Comparison of ENCODE assay signal across 8 mouse cellular contexts in genomic region chr19:7266421-7266831, GRCm38 (mm10). TPM values are rescaled to one million over a fixed set of nuclear protein-coding genes. Genes with fewer than 3 reads are reported as not detected.
A peak's percentile ranks its signal among the peaks of the same experiment; 100 is the strongest.
DNase-seq lines count a peak whose midpoint lies in the region; ATAC-seq and TF ChIP-seq lines count a peak whose summit lies in the region.

No protein-coding gene starts in this region.

- TF ChIP-seq CTCF in stomach, postnatal 0 days (IDR thresholded peaks at IDR 0.05; ENCODE audit: low read depth): no peak

- peak overlapping the region; percentile 94 for H3K27ac ChIP-seq in stomach, embryonic 14.5 days (ENCODE audit: low read length)
- H3K27ac ChIP-seq in stomach, postnatal 0 days (replicated peaks): no peak overlapping the region
- H3K27ac ChIP-seq in hindbrain, embryonic 13.5 days: peak overlapping the region; percentile 98
- H3K27ac ChIP-seq in neural tube, embryonic 15.5 days (replicated peaks): peak overlapping the region; percentile 91

- no peaks in the 10 kb centered on the region for H3K27me3 ChIP-seq in stomach, embryonic 14.5 days (ENCODE audit: control insufficient read depth, insufficient read depth, low read length)
- H3K27me3 ChIP-seq in stomach, postnatal 0 days (ENCODE audit: control insufficient read depth, insufficient read depth, low read length): no peaks in the 10 kb centered on the region
- no peaks in the 10 kb centered on the region for H3K27me3 ChIP-seq in hindbrain, embryonic 13.5 days
- H3K27me3 ChIP-seq in neural tube, embryonic 15.5 days (replicated peaks): no peaks in the 10 kb centered on the region

- peak overlapping the region; percentile 10; the same call in 1 of the 2 replicates for H3K9ac ChIP-seq in stomach, embryonic 14.5 days (replicated peaks; ENCODE audit: low read depth, low read length)
- H3K9ac ChIP-seq in stomach, postnatal 0 days (ENCODE audit: low read length): no peak overlapping the region
- peak overlapping the region; percentile 96 for H3K9ac ChIP-seq in hindbrain, embryonic 13.5 days
- H3K9ac ChIP-seq in neural tube, embryonic 15.5 days (replicated peaks): no peak overlapping the region

- H3K4me2 ChIP-seq in stomach, embryonic 14.5 days (replicated peaks; ENCODE audit: low read depth, low read length): peak overlapping the region; percentile 16; the same call in 1 of the 2 replicates
- H3K4me2 ChIP-seq in stomach, postnatal 0 days (replicated peaks; ENCODE audit: low read depth): no peak overlapping the region
- peak overlapping the region; percentile 89; the same call in 1 of the 2 replicates for H3K4me2 ChIP-seq in hindbrain, embryonic 13.5 days
- peak overlapping the region; percentile 86; the same call in 1 of the 2 replicates for H3K4me2 ChIP-seq in neural tube, embryonic 15.5 days

- peaks cover 48% of the 10 kb centered on the region for H3K4me1 ChIP-seq in stomach, embryonic 14.5 days (ENCODE audit: control insufficient read depth, insufficient read depth, low read length)
- peaks cover 24% of the 10 kb centered on the region for H3K4me1 ChIP-seq in stomach, postnatal 0 days (replicated peaks; ENCODE audit: control insufficient read depth, insufficient read depth)
- H3K4me1 ChIP-seq in hindbrain, embryonic 13.5 days (replicated peaks): peaks cover 61% of the 10 kb centered on the region
- peaks cover 68% of the 10 kb centered on the region for H3K4me1 ChIP-seq in neural tube, embryonic 15.5 days

- DNase-seq in cerebellum, adult 11 months: peak; percentile 31
- DNase-seq in stomach, postnatal 0 days (ENCODE audit: low spot score): no peak
- DNase-seq in right cerebral cortex, postnatal 4 days: no peak
- DNase-seq in lung, adult 18-20 months: no peak

- TF ChIP-seq EP300 in stomach, postnatal 0 days (optimal IDR thresholded peaks at IDR 0.05): no peak

- no peak overlapping the region for H3K4me3 ChIP-seq in stomach, embryonic 14.5 days (ENCODE audit: low read depth, low read length)
- H3K4me3 ChIP-seq in stomach, postnatal 0 days (ENCODE audit: low read depth, low read length): no peak overlapping the region
- no peak overlapping the region for H3K4me3 ChIP-seq in hindbrain, embryonic 13.5 days
- no peak overlapping the region for H3K4me3 ChIP-seq in neural tube, embryonic 15.5 days (replicated peaks)

- H3K9me3 ChIP-seq in stomach, embryonic 14.5 days (ENCODE audit: control insufficient read depth, low read depth, low read length): no peaks in the 10 kb centered on the region; the same call in 1 of the 2 replicates
- H3K9me3 ChIP-seq in stomach, postnatal 0 days (ENCODE audit: control insufficient read depth, low read length): no peaks in the 10 kb centered on the region
- no peaks in the 10 kb centered on the region for H3K9me3 ChIP-seq in hindbrain, embryonic 13.5 days
- H3K9me3 ChIP-seq in neural tube, embryonic 15.5 days (replicated peaks): no peaks in the 10 kb centered on the region

- no peak for ATAC-seq in cerebellum, adult (ENCODE audit: insufficient number of reproducible peaks, low FRiP score, low TSS enrichment)
- ATAC-seq in stomach, embryonic 14.5 days (ENCODE audit: insufficient number of reproducible peaks, insufficient read depth, low FRiP score, low read depth): no peak
- ATAC-seq in stomach, postnatal 0 days (ENCODE audit: low FRiP score, low TSS enrichment): no peak
- ATAC-seq in hindbrain, embryonic 13.5 days (ENCODE audit: low FRiP score): no peak
- ATAC-seq in neural tube, embryonic 15.5 days (ENCODE audit: low FRiP score): no peak

- WGBS in stomach, embryonic 14.5 days: 49% methylated on average over 4 of the region's 4 CpGs
- 66% methylated on average over 4 of the region's 4 CpGs for WGBS in stomach, postnatal 0 days
- 26% methylated on average over 4 of the region's 4 CpGs for WGBS in hindbrain, embryonic 13.5 days
- WGBS in neural tube, embryonic 15.5 days: 26% methylated on average over 4 of the region's 4 CpGs

- H3K36me3 ChIP-seq in stomach, embryonic 14.5 days (ENCODE audit: control insufficient read depth, insufficient read depth, low read length): peaks cover 4% of the 10 kb centered on the region
- no peaks in the 10 kb centered on the region for H3K36me3 ChIP-seq in stomach, postnatal 0 days (ENCODE audit: control insufficient read depth, insufficient read depth, low read length)
- peaks cover 11% of the 10 kb centered on the region for H3K36me3 ChIP-seq in hindbrain, embryonic 13.5 days
- peaks cover 10% of the 10 kb centered on the region for H3K36me3 ChIP-seq in neural tube, embryonic 15.5 days

RNA-seq across cellular contexts. Expression of gene Rcor2, which starts 0.7 kb away (rescaled TPM):
- polyA plus RNA-seq in stomach, embryonic 14.5 days (2014; fragmentation: Nextera tagmentation; extraction: Ambion mirVana): 8.4 and 10.2 TPM in 2 replicates
- 2.2 and 2.4 TPM in 2 replicates for polyA plus RNA-seq in stomach, postnatal 0 days (2015; fragmentation: Nextera tagmentation; extraction: Ambion mirVana)
- 30.2 and 32.0 TPM in 2 replicates for polyA plus RNA-seq in hindbrain, embryonic 13.5 days (2015; fragmentation: Nextera tagmentation; extraction: Ambion mirVana)
- 14.8 and 15.3 TPM in 2 replicates for polyA plus RNA-seq in neural tube, embryonic 15.5 days (2015; fragmentation: Nextera tagmentation; extraction: Ambion mirVana)

RNA-seq across cellular contexts. Expression of gene Naa40, which starts 25.4 kb away (rescaled TPM):
- polyA plus RNA-seq in stomach, embryonic 14.5 days (2014; fragmentation: Nextera tagmentation; extraction: Ambion mirVana): 59.4 and 59.6 TPM in 2 replicates
- 20.1 and 20.5 TPM in 2 replicates for polyA plus RNA-seq in stomach, postnatal 0 days (2015; fragmentation: Nextera tagmentation; extraction: Ambion mirVana)
- 65.3 and 66.6 TPM in 2 replicates for polyA plus RNA-seq in hindbrain, embryonic 13.5 days (2015; fragmentation: Nextera tagmentation; extraction: Ambion mirVana)
- polyA plus RNA-seq in neural tube, embryonic 15.5 days (2015; fragmentation: Nextera tagmentation; extraction: Ambion mirVana): 59.6 and 61.3 TPM in 2 replicates

RNA-seq across cellular contexts. Expression of gene Cox8a, which starts 49.0 kb away (rescaled TPM):
- 1,044 and 1,144 TPM in 2 replicates for polyA plus RNA-seq in stomach, embryonic 14.5 days (2014; fragmentation: Nextera tagmentation; extraction: Ambion mirVana)
- polyA plus RNA-seq in stomach, postnatal 0 days (2015; fragmentation: Nextera tagmentation; extraction: Ambion mirVana): 1,651 and 1,766 TPM in 2 replicates
- 881 and 924 TPM in 2 replicates for polyA plus RNA-seq in hindbrain, embryonic 13.5 days (2015; fragmentation: Nextera tagmentation; extraction: Ambion mirVana)
- polyA plus RNA-seq in neural tube, embryonic 15.5 days (2015; fragmentation: Nextera tagmentation; extraction: Ambion mirVana): 1,209 and 1,254 TPM in 2 replicates

Comparison
In these comparisons a context has a peak if more than half of its experiments do, and no peak if none do; other contexts are left out.
1. H3K9ac ChIP-seq: peak in stomach, embryonic 14.5 days (single experiment) and hindbrain, embryonic 13.5 days (single experiment); none in stomach, postnatal 0 days (single experiment) and neural tube, embryonic 15.5 days (single experiment).